Mouse (Mus musculus) midbrain, postnatal 0 days (tissue): Measurements from ENCODE around the gene Fam192a. TPM values are rescaled to one million over a fixed set of nuclear protein-coding genes. Genes with fewer than 3 reads are reported as not detected.
A peak's percentile ranks its signal among the peaks of the same experiment; 100 is the strongest.

ENCODE experiments used
- ATAC-seq: fragments of 200-750 bp; cut with Nextera tagmentation; 2 replicates; pipeline ENCODE4 v1.8.0; 2017; ENCODE audit warnings: moderate number of reproducible peaks, mild to moderate bottlenecking, moderate TSS enrichment, moderate library complexity; ENCODE audit not compliant: low FRiP score
- DNase-seq: peaks from one replicate; pipeline ENCODE4 v3.0.0-alpha.2; 2015; ENCODE audit warnings: low spot score
- H3K27ac ChIP-seq: fragments of 300-500 bp; sonication (generic); 2 replicates; pipeline ENCODE4 v1.5.1; 2014; ENCODE audit warnings: low read depth, mild to moderate bottlenecking, low read length, mixed read lengths
- H3K27me3 ChIP-seq: fragments of 300-500 bp; sonication (generic); 2 replicates; pipeline ENCODE4 v1.6.1; 2014; ENCODE audit warnings: low read length, control low read depth, mixed read lengths; ENCODE audit not compliant: insufficient read depth
- H3K36me3 ChIP-seq: fragments of 300-500 bp; sonication (generic); 2 replicates; pipeline ENCODE4 v1.6.1; 2014; ENCODE audit warnings: low read length, control low read depth, mixed read lengths; ENCODE audit not compliant: insufficient read depth
- H3K4me1 ChIP-seq: fragments of 300-500 bp; sonication (generic); 2 replicates; pipeline ENCODE4 v1.6.1; 2014; ENCODE audit warnings: mild to moderate bottlenecking, control low read depth, antibody characterized with exemption, low read length, mixed read lengths; ENCODE audit not compliant: insufficient read depth
- H3K4me2 ChIP-seq: fragments of 300-500 bp; sonication (generic); 2 replicates; pipeline ENCODE4 v1.6.1; 2014; ENCODE audit warnings: low read depth, mild to moderate bottlenecking, low read length, mixed read lengths; ENCODE audit not compliant: poor library complexity, severe bottlenecking
- H3K4me3 ChIP-seq: fragments of 300-500 bp; sonication (generic); 2 replicates; pipeline ENCODE4 v1.5.1; 2014; ENCODE audit warnings: low read depth, mild to moderate bottlenecking, low read length, moderate library complexity
- H3K9ac ChIP-seq: fragments of 300-500 bp; sonication (generic); replicated peaks from 2 replicates; pipeline ENCODE4 v1.6.1; 2014; ENCODE audit warnings: mild to moderate bottlenecking, low read length, moderate library complexity, mixed read lengths; ENCODE audit not compliant: poor library complexity, severe bottlenecking
- H3K9me3 ChIP-seq: fragments of 300-500 bp; sonication (generic); 2 replicates; pipeline ENCODE4 v1.6.1; 2016; ENCODE audit warnings: low read length, control low read depth
- CTCF ChIP-seq: IDR thresholded peaks from 2 replicates; pipeline ENCODE4 v1.5.1; 2016; ENCODE audit warnings: antibody characterized with exemption, mild to moderate bottlenecking
- WGBS: fragments of 180-500 bp; shearing (Covaris S2); extraction: QIAGEN DNeasy Blood & Tissue Kit; methylation state at CpG from one replicate; pipeline ENCODE4 v1.1.7; 2014; 5-methylcytosine and 5-hydroxymethylcytosine counted together
- polyA plus RNA-seq: library from polyadenylated mRNA; unstranded; fragments of >200 nt; fragmentation: Nextera tagmentation; extraction: Ambion mirVana; gene quantifications from 2 replicates; pipeline ENCODE4 v1.2.1, GENCODE M21; 2015
- total RNA-seq: library from RNA; depleted of rRNA; stranded (reverse); fragments of >200 nt; gene quantifications from 2 replicates; pipeline ENCODE4 v1.2.3, GENCODE M21; 2014

Fam192a gene
- total and polyA plus RNA-seq, 2 experiments from 2014 or later = 36.3 to 62.2 TPM

GRCm38 (mm10) chr8:94567159-94567849 lies 34.5 kb downstream of the Fam192a start:
- peaks cover 16% of the 10 kb centered on the region for H3K4me1 ChIP-seq
- no peaks in the 10 kb centered on the region; the same call in 1 of the 2 replicates for H3K27me3 ChIP-seq
- 31% methylated on average over 8 of the region's 8 CpGs for WGBS
- peak; percentile 89 for DNase-seq
- peak; percentile 88; the same call in 1 of the 2 replicates for ATAC-seq
- H3K9me3 ChIP-seq = no peaks in the 10 kb centered on the region
- H3K9ac ChIP-seq = no peak overlapping the region
- no peak overlapping the region for H3K4me3 ChIP-seq
- TF ChIP-seq CTCF = peak; percentile 51
- H3K4me2 ChIP-seq = 0 out of 2 replicates have a peak overlapping the region, but pooled peaks have one; percentile 20
- no peaks in the 10 kb centered on the region for H3K36me3 ChIP-seq
- H3K27ac ChIP-seq = peak overlapping the region; percentile 77

GRCm38 (mm10) chr8:94566446-94567158 lies 35.2 kb downstream of the Fam192a start:
- ATAC-seq (peak; percentile 27; the same call in 1 of the 2 replicates), DNase-seq (no peak)
- peaks cover 16% of the 10 kb centered on the region for H3K4me1 ChIP-seq
- no peaks in the 10 kb centered on the region for H3K36me3 ChIP-seq
- no peaks in the 10 kb centered on the region for H3K9me3 ChIP-seq
- 0 out of 2 replicates have a peak overlapping the region, but pooled peaks have one; percentile 20 for H3K4me2 ChIP-seq
- TF ChIP-seq CTCF = no peak
- H3K4me3 ChIP-seq = no peak overlapping the region
- WGBS = 33% methylated on average over 15 of the region's 15 CpGs
- H3K27ac ChIP-seq = peak overlapping the region; percentile 77
- 0 out of 2 replicates have a peak overlapping the region, but pooled peaks have one; percentile 24 for H3K9ac ChIP-seq
- H3K27me3 ChIP-seq = no peaks in the 10 kb centered on the region; the same call in 1 of the 2 replicates

DNA sequence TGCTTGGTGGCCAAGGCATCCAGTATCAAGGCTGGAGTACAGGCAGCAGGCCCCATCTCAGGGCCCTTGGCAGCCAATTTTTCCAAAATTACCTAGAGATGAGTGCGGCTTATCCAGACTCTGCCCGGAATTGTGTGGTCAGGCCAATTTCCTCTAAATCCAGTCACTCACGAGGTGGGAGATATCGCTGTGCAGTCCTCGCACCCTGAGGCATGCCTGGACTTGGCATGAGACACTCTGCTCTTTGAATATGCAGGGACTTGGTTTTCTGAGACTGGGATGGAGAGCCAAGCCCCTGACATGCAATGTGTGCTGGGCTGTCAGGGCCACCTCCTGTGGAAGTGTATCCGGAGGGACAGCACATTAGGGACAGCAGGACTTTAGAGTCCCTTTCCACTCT lies 35.8 kb downstream of the Fam192a start:
- H3K4me1 ChIP-seq = peaks cover 16% of the 10 kb centered on the region
- no peak overlapping the region for H3K4me3 ChIP-seq
- DNase-seq (no peak), ATAC-seq (no peak)
- H3K9ac ChIP-seq = 0 out of 2 replicates have a peak overlapping the region, but pooled peaks have one; percentile 24
- WGBS = 41% methylated on average over 6 of the region's 6 CpGs
- H3K9me3 ChIP-seq = no peaks in the 10 kb centered on the region
- no peaks in the 10 kb centered on the region for H3K36me3 ChIP-seq
- TF ChIP-seq CTCF = no peak
- no peak overlapping the region for H3K4me2 ChIP-seq
- H3K27me3 ChIP-seq = no peaks in the 10 kb centered on the region; the same call in 1 of the 2 replicates
- peak overlapping the region; percentile 77 for H3K27ac ChIP-seq

- DNase-seq (no peak), ATAC-seq (no peak)
- H3K4me3 ChIP-seq = no peak overlapping the region
- no peak overlapping the region for H3K9ac ChIP-seq
- no peak overlapping the region for H3K27ac ChIP-seq
- H3K27me3 ChIP-seq = no peaks in the 10 kb centered on the region; the same call in 1 of the 2 replicates
- H3K9me3 ChIP-seq = no peaks in the 10 kb centered on the region
- H3K4me2 ChIP-seq = no peak overlapping the region
- no peak for TF ChIP-seq CTCF
- no peaks in the 10 kb centered on the region for H3K36me3 ChIP-seq
- H3K4me1 ChIP-seq = peaks cover 16% of the 10 kb centered on the region
Measured at GRCm38 (mm10) chr8:94564421-94564820, 37.4 kb downstream of the Fam192a start.

DNA sequence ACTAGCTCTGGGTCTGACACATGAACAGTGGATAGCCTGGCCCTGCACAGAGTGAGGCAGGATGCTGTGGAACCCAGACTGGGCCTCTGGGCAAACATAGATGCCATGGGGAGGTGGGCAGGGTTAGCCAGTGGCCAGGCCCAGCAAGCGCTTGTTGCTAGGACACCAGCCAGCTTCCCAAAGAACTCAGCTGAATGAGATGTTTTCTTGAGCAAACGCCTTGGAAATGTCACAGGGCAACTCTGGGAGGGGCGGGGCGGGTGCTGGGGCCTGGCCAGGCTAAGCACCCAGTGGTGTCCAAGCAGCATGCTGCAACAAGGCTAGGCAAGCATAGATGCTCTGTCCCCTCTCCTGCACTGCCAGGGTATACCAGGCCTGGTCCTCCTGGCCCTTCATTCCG lies 40.5 kb downstream of the Fam192a start:
- WGBS = 20% methylated on average over 5 of the region's 5 CpGs
- no peak overlapping the region for H3K4me3 ChIP-seq
- peaks cover 3% of the 10 kb centered on the region; the same call in 1 of the 2 replicates for H3K4me1 ChIP-seq
- H3K27ac ChIP-seq = no peak overlapping the region
- TF ChIP-seq CTCF = no peak
- H3K36me3 ChIP-seq = no peaks in the 10 kb centered on the region
- H3K9ac ChIP-seq = no peak overlapping the region
- ATAC-seq = peak; percentile 65
- no peaks in the 10 kb centered on the region for H3K9me3 ChIP-seq
- H3K27me3 ChIP-seq = no peaks in the 10 kb centered on the region; the same call in 1 of the 2 replicates
- DNase-seq = peak; percentile 81
- H3K4me2 ChIP-seq = no peak overlapping the region

DNA sequence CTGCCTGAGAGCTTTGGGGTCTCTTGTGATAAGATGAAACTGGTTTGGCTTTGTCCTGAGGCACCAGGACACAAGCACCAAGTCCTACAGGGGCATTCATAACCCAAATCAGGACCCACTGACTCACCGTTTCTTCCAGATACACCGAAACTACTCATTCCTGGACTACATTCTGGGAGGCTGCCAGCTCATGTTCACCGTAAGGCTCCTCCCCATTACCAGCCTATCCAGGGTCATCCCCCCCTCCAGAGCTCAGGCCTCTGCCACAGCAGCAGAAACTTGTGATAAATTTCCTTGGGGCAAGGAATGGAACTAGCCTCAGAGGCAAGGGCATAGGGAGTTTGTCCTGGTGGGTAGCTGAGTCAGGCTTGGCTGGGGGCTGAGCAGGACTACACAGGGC lies 44.5 kb downstream of the Fam192a start:
- no peak for ATAC-seq

More for the DNA sequence above, 44.5 kb downstream of the Fam192a start:
- Histone ChIP-seq H3K36me3 (no peaks in the 10 kb centered on the region), H3K4me2 (no peak overlapping the region), H3K4me1 (no peaks in the 10 kb centered on the region; the same call in 1 of the 2 replicates), H3K27ac (no peak overlapping the region), H3K4me3 (no peak overlapping the region), H3K9me3 (no peaks in the 10 kb centered on the region), H3K27me3 (no peaks in the 10 kb centered on the region), H3K9ac (no peak overlapping the region)
- WGBS = 73% methylated on average over 3 of the region's 3 CpGs
- no peak for DNase-seq
- TF ChIP-seq CTCF = no peak
